Mouse (Mus musculus) limb, embryonic 12.5 days (tissue): ENCODE measurements around the gene Spata3. TPM values are rescaled to one million over a fixed set of nuclear protein-coding genes. Genes with fewer than 3 reads are reported as not detected.

Experiments
- ATAC-seq: fragments of 200-750 bp; cut with Nextera tagmentation; 2 replicates; pipeline ENCODE4 v1.8.0; 2017; ENCODE audit warnings: low read depth, moderate TSS enrichment; ENCODE audit not compliant: insufficient number of reproducible peaks, insufficient read depth, low FRiP score, low TSS enrichment
- H3K27ac ChIP-seq: fragments of 300-500 bp; sonication (generic); 2 replicates; pipeline ENCODE4 v1.5.1; 2016; ENCODE audit warnings: mild to moderate bottlenecking, moderate library complexity
- H3K27me3 ChIP-seq: fragments of 300-500 bp; sonication (generic); 2 replicates; pipeline ENCODE4 v1.6.1; 2016; ENCODE audit warnings: mild to moderate bottlenecking, moderate library complexity
- H3K36me3 ChIP-seq: fragments of 300-500 bp; sonication (generic); 2 replicates; pipeline ENCODE4 v1.6.1; 2016; ENCODE audit warnings: mild to moderate bottlenecking, moderate library complexity
- H3K4me1 ChIP-seq: fragments of 300-500 bp; sonication (generic); replicated peaks from 2 replicates; pipeline ENCODE4 v1.6.1; 2016
- H3K4me2 ChIP-seq: fragments of 300-500 bp; sonication (generic); 2 replicates; pipeline ENCODE4 v1.6.1; 2016; ENCODE audit warnings: mild to moderate bottlenecking, moderate library complexity
- H3K4me3 ChIP-seq: fragments of 300-500 bp; sonication (generic); replicated peaks from 2 replicates; pipeline ENCODE4 v1.5.1; 2016; ENCODE audit warnings: mild to moderate bottlenecking
- H3K9ac ChIP-seq: fragments of 300-500 bp; sonication (generic); replicated peaks from 2 replicates; pipeline ENCODE4 v1.6.1; 2016; ENCODE audit warnings: mild to moderate bottlenecking, moderate library complexity
- H3K9me3 ChIP-seq: fragments of 300-500 bp; sonication (generic); 2 replicates; pipeline ENCODE4 v1.6.1; 2016; ENCODE audit warnings: mild to moderate bottlenecking, moderate library complexity
- WGBS: fragments of 180-500 bp; shearing (Covaris S2); methylation state at CpG from one replicate; pipeline ENCODE4 v1.1.7; 2016; 5-methylcytosine and 5-hydroxymethylcytosine counted together
- polyA plus RNA-seq: library from polyadenylated mRNA; unstranded; fragments of >200 nt; fragmentation: Nextera tagmentation; extraction: Ambion mirVana; gene quantifications from 2 replicates; pipeline ENCODE4 v1.2.1, GENCODE M21; 2016

The Spata3 gene
- polyA plus RNA-seq, 1 experiment from 2014 or later = not detected

GRCm38 (mm10) chr1:86056284-86056683 lies 39.7 kb downstream of the Spata3 start:
- H3K4me1 ChIP-seq = peaks cover 9% of the 10 kb centered on the region; the same call in 1 of the 2 replicates
- H3K4me2 ChIP-seq = no peak overlapping the region
- H3K36me3 ChIP-seq = no peaks in the 10 kb centered on the region
- H3K27me3 ChIP-seq = no peaks in the 10 kb centered on the region
- no peak for ATAC-seq
- 88% methylated on average over 4 of the region's 4 CpGs for WGBS
- no peak overlapping the region for H3K27ac ChIP-seq
- no peak overlapping the region for H3K9ac ChIP-seq
- H3K4me3 ChIP-seq = no peak overlapping the region
- H3K9me3 ChIP-seq = no peaks in the 10 kb centered on the region

DNA sequence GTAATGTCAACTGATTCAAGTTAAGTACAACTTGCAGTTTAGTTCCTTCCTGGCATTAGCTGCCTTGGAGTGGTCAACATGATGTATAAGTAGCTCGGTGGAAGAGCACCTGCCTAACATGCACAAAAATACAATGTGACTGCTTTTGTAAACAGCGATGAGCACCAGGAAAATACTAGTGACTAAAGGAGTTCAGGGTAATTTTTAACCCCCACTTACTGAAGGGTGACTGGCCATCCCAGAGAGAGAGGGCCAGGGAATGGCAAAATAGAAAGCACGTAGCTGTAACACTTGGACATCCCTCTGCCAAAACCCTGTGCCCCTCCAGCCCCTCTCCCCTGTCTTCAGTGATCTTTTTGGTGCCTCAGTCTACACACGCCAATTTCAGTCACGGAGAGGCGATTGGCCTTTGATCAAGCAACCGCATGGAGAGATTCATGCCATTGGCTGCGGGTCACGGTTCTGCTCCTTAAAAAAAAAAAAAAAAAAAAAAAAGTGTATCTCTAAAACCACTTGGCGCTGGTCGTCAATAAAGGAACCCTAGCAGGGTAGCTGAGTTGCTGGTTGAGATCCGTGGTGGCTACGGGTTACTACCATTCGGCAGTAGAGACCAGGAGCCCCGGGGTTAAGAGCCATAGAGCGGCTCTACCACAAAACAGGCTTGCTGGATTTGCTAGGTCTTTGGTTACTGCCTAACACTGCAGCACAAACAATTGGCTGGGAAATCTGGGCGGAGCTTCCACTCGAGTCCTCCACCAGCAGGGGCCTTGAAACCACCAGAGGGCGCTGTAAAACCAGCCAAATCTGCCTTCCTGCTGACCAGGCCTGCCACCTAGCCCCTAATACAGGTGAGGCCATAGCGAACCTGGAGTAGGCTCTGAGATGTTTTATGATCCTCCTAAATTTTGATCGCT lies 42.5 kb downstream of the Spata3 start:
- peak; percentile 61; the same call in 1 of the 2 replicates for ATAC-seq
- H3K4me1 ChIP-seq = peaks cover 9% of the 10 kb centered on the region; the same call in 1 of the 2 replicates
- H3K27me3 ChIP-seq = no peaks in the 10 kb centered on the region
- no peaks in the 10 kb centered on the region for H3K36me3 ChIP-seq
- no peak overlapping the region for H3K9ac ChIP-seq
- H3K4me2 ChIP-seq = peak overlapping the region; percentile 54
- H3K4me3 ChIP-seq = peak overlapping the region; percentile 34
- no peak overlapping the region for H3K27ac ChIP-seq
- 10% methylated on average over 21 of the region's 21 CpGs for WGBS
- no peaks in the 10 kb centered on the region for H3K9me3 ChIP-seq

GRCm38 (mm10) chr1:86062523-86062922 lies 45.9 kb downstream of the Spata3 start:
- ATAC-seq = no peak
- WGBS = 86% methylated on average over 6 of the region's 6 CpGs

GRCm38 (mm10) chr1:86064271-86064991 lies 47.8 kb downstream of the Spata3 start, which contains the start of gene Psmd1:
Gene Psmd1 (plus strand): TSS chr1:86064387.
- H3K27ac ChIP-seq = peak within 1 kb of the TSS; percentile 62
- peak within 1 kb of the TSS; percentile 96 for H3K9ac ChIP-seq
- peak within 1 kb of the TSS; percentile 90 for H3K4me2 ChIP-seq
- H3K36me3 ChIP-seq = peaks cover 4% of the 10 kb centered on the region; the same call in 1 of the 2 replicates
- under 1% methylated on average over 47 of the region's 47 CpGs for WGBS
- peak within 1 kb of the TSS; percentile 97 for H3K4me3 ChIP-seq
- H3K4me1 ChIP-seq = peaks cover 11% of the 10 kb centered on the region
- peaks cover 5% of the 10 kb centered on the region; the same call in 1 of the 2 replicates for H3K9me3 ChIP-seq
- peak; percentile 94 for ATAC-seq
- H3K27me3 ChIP-seq = no peaks in the 10 kb centered on the region

More at GRCm38 (mm10) chr1:86062523-86062922, 45.9 kb downstream of the Spata3 start:
- Histone ChIP-seq H3K4me1 (peaks cover 14% of the 10 kb centered on the region), H3K27me3 (no peaks in the 10 kb centered on the region), H3K4me3 (no peak overlapping the region), H3K9me3 (peaks cover 5% of the 10 kb centered on the region; the same call in 1 of the 2 replicates), H3K27ac (no peak overlapping the region), H3K9ac (no peak overlapping the region), H3K36me3 (peaks cover 4% of the 10 kb centered on the region; the same call in 1 of the 2 replicates), H3K4me2 (no peak overlapping the region)

DNA sequence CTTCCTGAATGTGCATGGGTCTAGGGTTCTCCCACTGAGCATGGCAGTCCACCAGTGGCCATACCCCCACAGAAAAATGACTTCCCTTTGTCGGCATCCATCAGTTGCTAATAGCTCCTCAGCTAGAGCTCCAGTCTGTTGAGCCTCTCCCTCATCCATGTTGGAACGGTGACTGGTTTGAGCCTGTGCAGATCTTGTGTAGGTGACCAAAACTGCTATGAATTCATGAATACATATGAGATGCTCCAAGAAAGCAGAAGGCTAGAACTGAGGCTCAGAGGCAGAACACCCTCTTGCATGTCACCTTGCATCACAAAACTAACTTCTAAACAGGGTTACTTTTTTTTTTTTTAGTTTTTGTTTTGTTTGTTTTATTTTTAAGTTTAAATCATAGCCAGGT lies 59.9 kb downstream of the Spata3 start:
- Histone ChIP-seq H3K4me3 (no peak overlapping the region), H3K27ac (no peak overlapping the region), H3K9me3 (no peaks in the 10 kb centered on the region), H3K27me3 (no peaks in the 10 kb centered on the region), H3K36me3 (peaks cover 81% of the 10 kb centered on the region), H3K9ac (no peak overlapping the region), H3K4me1 (no peaks in the 10 kb centered on the region), H3K4me2 (no peak overlapping the region)
- 94% methylated on average over 2 of the region's 2 CpGs for WGBS
- no peak for ATAC-seq

Other genes starting within 250 kb of the Spata3 start
- 1.0 and 1.2 TPM in 2 replicates for gene A630001G21Rik, start 238.2 kb upstream of the Spata3 start, polyA plus RNA-seq
- 42.5 and 46.3 TPM in 2 replicates for gene Cab39, start 223.4 kb upstream of the Spata3 start, polyA plus RNA-seq
- gene Itm2c, start 122.5 kb upstream of the Spata3 start, polyA plus RNA-seq = 214 TPM in 2 replicates
- gene 4933407L21Rik, start 88.3 kb upstream of the Spata3 start, polyA plus RNA-seq = 0.17 TPM in 1 of 2 replicates, not detected in the other
- not detected in 2 replicates for gene Gpr55, start 55.8 kb upstream of the Spata3 start, polyA plus RNA-seq
- gene 2810459M11Rik, start 29.0 kb downstream of the Spata3 start, polyA plus RNA-seq = 0.12 and 0.35 TPM in 2 replicates
- 193 and 202 TPM in 2 replicates for gene Psmd1, start 47.6 kb downstream of the Spata3 start, polyA plus RNA-seq
- gene Htr2b, start 95.2 kb downstream of the Spata3 start, polyA plus RNA-seq = 0.46 and 0.93 TPM in 2 replicates
- 0.55 and 0.96 TPM in 2 replicates for gene Gm21972, start 116.8 kb downstream of the Spata3 start, polyA plus RNA-seq
- 32.5 and 33.2 TPM in 2 replicates for gene Armc9, start 138.0 kb downstream of the Spata3 start, polyA plus RNA-seq